Mouse (Mus musculus): ENCODE measurements around the gene Wnt9b. TPM values are rescaled to one million over a fixed set of nuclear protein-coding genes. Genes with fewer than 3 reads are reported as not detected.

Gene Wnt9b
- polyA plus RNA-seq (2015; fragmentation: Nextera tagmentation; extraction: Ambion mirVana): 0.10 and 0.29 TPM in 2 replicates

GRCm38 (mm10) chr11:103749306-103750089, at the start of gene Wnt9b:
TSS of gene Wnt9b (minus strand) at chr11:103749821.
- H3K4me3 ChIP-seq: peak within 1 kb of the TSS; percentile 42
- H3K36me3 ChIP-seq: no peaks in the 10 kb centered on the region
- peak within 1 kb of the TSS; percentile 80 for H3K4me2 ChIP-seq (replicated peaks)
- H3K27me3 ChIP-seq: peaks cover 71% of the 10 kb centered on the region
- under 1% methylated on average over 68 of the region's 68 CpGs for WGBS
- no peak within 1 kb of the TSS for H3K27ac ChIP-seq (replicated peaks)
- 0 out of 2 replicates have a peak, but pooled peaks cover 3% of the 10 kb centered on the region for H3K9me3 ChIP-seq
- peak within 1 kb of the TSS; percentile 44 for H3K9ac ChIP-seq (replicated peaks)
- peaks cover 14% of the 10 kb centered on the region for H3K4me1 ChIP-seq
- ATAC-seq (replicated peaks): no peak

- no peaks in the 10 kb centered on the region for H3K36me3 ChIP-seq
- no peak overlapping the region for H3K27ac ChIP-seq (replicated peaks)
- no peak overlapping the region for H3K4me3 ChIP-seq
- no peak overlapping the region for H3K4me2 ChIP-seq (replicated peaks)
- H3K27me3 ChIP-seq: peaks cover 15% of the 10 kb centered on the region
- H3K9me3 ChIP-seq: no peaks in the 10 kb centered on the region
- ATAC-seq (replicated peaks): no peak
- 80% methylated on average over 5 of the region's 5 CpGs for WGBS
- no peak overlapping the region for H3K9ac ChIP-seq (replicated peaks)
- H3K4me1 ChIP-seq: no peaks in the 10 kb centered on the region
These were observed 40.3 kb upstream of the Wnt9b start for GRCm38 (mm10) chr11:103789951-103790350.

- H3K4me2 ChIP-seq (replicated peaks): no peak overlapping the region
- ATAC-seq (replicated peaks): no peak
- 77% methylated on average over 9 of the region's 9 CpGs for WGBS
- no peaks in the 10 kb centered on the region for H3K36me3 ChIP-seq
- H3K27me3 ChIP-seq: peaks cover 22% of the 10 kb centered on the region
- H3K27ac ChIP-seq (replicated peaks): no peak overlapping the region
- H3K4me1 ChIP-seq: no peaks in the 10 kb centered on the region
- H3K4me3 ChIP-seq: no peak overlapping the region
- no peaks in the 10 kb centered on the region for H3K9me3 ChIP-seq
- H3K9ac ChIP-seq (replicated peaks): no peak overlapping the region
These were observed 30.5 kb upstream of the Wnt9b start for GRCm38 (mm10) chr11:103780152-103780551.

- Histone ChIP-seq H3K4me1 (peaks cover 21% of the 10 kb centered on the region), H3K36me3 (no peaks in the 10 kb centered on the region), H3K27me3 (peaks cover 76% of the 10 kb centered on the region), H3K9me3 (no peaks in the 10 kb centered on the region), H3K4me2 (replicated peaks) (peak overlapping the region; percentile 53), H3K27ac (replicated peaks) (no peak overlapping the region), H3K9ac (replicated peaks) (0 out of 2 replicates have a peak overlapping the region, but pooled peaks have one; percentile 23), H3K4me3 (peak overlapping the region; percentile 40)
- no peak for ATAC-seq (replicated peaks)
- WGBS: 1% methylated on average over 19 of the region's 19 CpGs
These were observed 24.6 kb upstream of the Wnt9b start for GRCm38 (mm10) chr11:103774228-103774530.

GRCm38 (mm10) chr11:103773387-103774227, 24.0 kb upstream of the Wnt9b start, which contains the start of gene Wnt3:
TSS of gene Wnt3 (plus strand) at chr11:103774150.
- Histone ChIP-seq H3K36me3 (no peaks in the 10 kb centered on the region), H3K27me3 (peaks cover 79% of the 10 kb centered on the region), H3K4me2 (replicated peaks) (peak within 1 kb of the TSS; percentile 53), H3K9me3 (no peaks in the 10 kb centered on the region), H3K27ac (replicated peaks) (no peak within 1 kb of the TSS), H3K4me1 (peaks cover 21% of the 10 kb centered on the region), H3K4me3 (peak within 1 kb of the TSS; percentile 40), H3K9ac (replicated peaks) (0 out of 2 replicates have a peak within 1 kb of the TSS, but pooled peaks have one; percentile 23)
- WGBS: under 1% methylated on average over 60 of the region's 60 CpGs
- ATAC-seq (replicated peaks): no peak

GRCm38 (mm10) chr11:103772505-103773386, 23.1 kb upstream of the Wnt9b start:
- Histone ChIP-seq H3K4me3 (peak overlapping the region; percentile 40), H3K9me3 (no peaks in the 10 kb centered on the region), H3K27me3 (peaks cover 87% of the 10 kb centered on the region), H3K36me3 (no peaks in the 10 kb centered on the region), H3K4me2 (replicated peaks) (peak overlapping the region; percentile 53), H3K4me1 (peaks cover 21% of the 10 kb centered on the region), H3K27ac (replicated peaks) (no peak overlapping the region), H3K9ac (replicated peaks) (no peak overlapping the region)
- WGBS: 1% methylated on average over 23 of the region's 23 CpGs
- ATAC-seq (replicated peaks): no peak

- ATAC-seq (replicated peaks): no peak
- H3K9ac ChIP-seq (replicated peaks): no peak overlapping the region
- H3K27ac ChIP-seq (replicated peaks): no peak overlapping the region
- H3K4me1 ChIP-seq: peaks cover 21% of the 10 kb centered on the region
- under 1% methylated on average over 19 of the region's 19 CpGs for WGBS
- no peaks in the 10 kb centered on the region for H3K36me3 ChIP-seq
- H3K4me3 ChIP-seq: no peak overlapping the region
- no peak overlapping the region for H3K4me2 ChIP-seq (replicated peaks)
- H3K9me3 ChIP-seq: no peaks in the 10 kb centered on the region
- peaks cover 90% of the 10 kb centered on the region for H3K27me3 ChIP-seq
These were observed 21.7 kb upstream of the Wnt9b start for GRCm38 (mm10) chr11:103771160-103771817.

- Histone ChIP-seq H3K4me2 (replicated peaks) (no peak overlapping the region), H3K4me3 (no peak overlapping the region), H3K36me3 (no peaks in the 10 kb centered on the region), H3K9me3 (no peaks in the 10 kb centered on the region), H3K27me3 (peaks cover 39% of the 10 kb centered on the region), H3K27ac (replicated peaks) (no peak overlapping the region), H3K4me1 (peaks cover 3% of the 10 kb centered on the region; the same call in 1 of the 2 replicates), H3K9ac (replicated peaks) (no peak overlapping the region)
- no peak for ATAC-seq (replicated peaks)
- 4% methylated on average over 6 of the region's 6 CpGs for WGBS
These were observed 16.0 kb upstream of the Wnt9b start for GRCm38 (mm10) chr11:103765556-103766011.

- no peak overlapping the region for H3K9ac ChIP-seq (replicated peaks)
- H3K4me1 ChIP-seq: peaks cover 3% of the 10 kb centered on the region; the same call in 1 of the 2 replicates
- H3K9me3 ChIP-seq: no peaks in the 10 kb centered on the region
- WGBS: 43% methylated on average over 4 of the region's 6 CpGs
- no peaks in the 10 kb centered on the region for H3K36me3 ChIP-seq
- H3K27me3 ChIP-seq: peaks cover 32% of the 10 kb centered on the region; the same call in 1 of the 2 replicates
- ATAC-seq (replicated peaks): no peak
- no peak overlapping the region for H3K27ac ChIP-seq (replicated peaks)
- no peak overlapping the region for H3K4me2 ChIP-seq (replicated peaks)
- H3K4me3 ChIP-seq: no peak overlapping the region
These were observed 15.0 kb upstream of the Wnt9b start for GRCm38 (mm10) chr11:103764601-103765000.

GRCm38 (mm10) chr11:103763410-103764163, 14.0 kb upstream of the Wnt9b start:
- Histone ChIP-seq H3K9ac (replicated peaks) (no peak overlapping the region), H3K27me3 (peaks cover 36% of the 10 kb centered on the region; the same call in 1 of the 2 replicates), H3K27ac (replicated peaks) (no peak overlapping the region), H3K9me3 (no peaks in the 10 kb centered on the region), H3K36me3 (no peaks in the 10 kb centered on the region), H3K4me3 (no peak overlapping the region), H3K4me2 (replicated peaks) (no peak overlapping the region), H3K4me1 (peaks cover 3% of the 10 kb centered on the region; the same call in 1 of the 2 replicates)
- peak; percentile 29; the same call in 1 of the 2 replicates for ATAC-seq (replicated peaks)
- WGBS: 37% methylated on average over 10 of the region's 10 CpGs

Measured in forebrain, embryonic 15.5 days (tissue).